Mouse (Mus musculus) hindbrain, embryonic 16.5 days (tissue): ENCODE data around the gene Fbxo2. TPM values are rescaled to one million over a fixed set of nuclear protein-coding genes. Genes with fewer than 3 reads are reported as not detected.

Experiments used
- ATAC-seq: fragments of 200-750 bp; cut with Nextera tagmentation; 2 replicates; pipeline ENCODE4 v1.8.0; 2017; ENCODE audit warnings: moderate TSS enrichment, moderate library complexity
- H3K27ac ChIP-seq: fragments of 300-500 bp; sonication (generic); 2 replicates; pipeline ENCODE4 v1.5.1; 2014; ENCODE audit warnings: low read depth, mild to moderate bottlenecking, control low read depth, low read length, moderate library complexity
- H3K27me3 ChIP-seq: fragments of 300-500 bp; sonication (generic); replicated peaks from 2 replicates; pipeline ENCODE4 v1.6.1; 2014; ENCODE audit warnings: low read length; ENCODE audit not compliant: control insufficient read depth, insufficient read depth
- H3K36me3 ChIP-seq: fragments of 300-500 bp; sonication (generic); 2 replicates; pipeline ENCODE4 v1.6.1; 2014; ENCODE audit warnings: mild to moderate bottlenecking, low read length, moderate library complexity, mixed read lengths; ENCODE audit not compliant: control insufficient read depth, insufficient read depth
- H3K4me1 ChIP-seq: fragments of 300-500 bp; sonication (generic); 2 replicates; pipeline ENCODE4 v1.6.1; 2014; ENCODE audit warnings: low read depth, low read length; ENCODE audit not compliant: control insufficient read depth, insufficient read depth
- H3K4me2 ChIP-seq: fragments of 300-500 bp; sonication (generic); 2 replicates; pipeline ENCODE4 v1.6.1; 2014; ENCODE audit warnings: mild to moderate bottlenecking, low read length, control low read depth, moderate library complexity
- H3K4me3 ChIP-seq: fragments of 300-500 bp; sonication (generic); 2 replicates; pipeline ENCODE4 v1.5.1; 2014; ENCODE audit warnings: mild to moderate bottlenecking, low read length, control low read depth, moderate library complexity
- H3K9ac ChIP-seq: fragments of 300-500 bp; sonication (generic); 2 replicates; pipeline ENCODE4 v1.6.1; 2014; ENCODE audit warnings: low read depth, mild to moderate bottlenecking, control low read depth, low read length, moderate library complexity
- H3K9me3 ChIP-seq: fragments of 300-500 bp; sonication (generic); 2 replicates; pipeline ENCODE4 v1.6.1; 2014; ENCODE audit warnings: mild to moderate bottlenecking, low read length, moderate library complexity; ENCODE audit not compliant: control insufficient read depth
- WGBS: fragments of 180-500 bp; shearing (Covaris S2); extraction: QIAGEN DNeasy Blood & Tissue Kit; methylation state at CpG from one replicate; pipeline ENCODE4 v1.1.7; 2014; 5-methylcytosine and 5-hydroxymethylcytosine counted together
- polyA plus RNA-seq: library from polyadenylated mRNA; unstranded; fragments of >200 nt; fragmentation: Nextera tagmentation; extraction: Ambion mirVana; gene quantifications from 2 replicates; pipeline ENCODE4 v1.2.1, GENCODE M21; 2015

Gene Fbxo2
- polyA plus RNA-seq, 1 experiment from 2014 or later = 31.1 TPM

GRCm38 (mm10) chr4:148154006-148154405 lies 6.4 kb upstream of the Fbxo2 start:
- Histone ChIP-seq H3K9ac (no peak overlapping the region), H3K9me3 (no peaks in the 10 kb centered on the region), H3K27me3 (no peaks in the 10 kb centered on the region), H3K27ac (no peak overlapping the region), H3K36me3 (peaks cover 30% of the 10 kb centered on the region), H3K4me2 (no peak overlapping the region), H3K4me3 (no peak overlapping the region), H3K4me1 (peaks cover 12% of the 10 kb centered on the region)
- WGBS = 96% methylated on average over 4 of the region's 4 CpGs
- no peak for ATAC-seq

DNA sequence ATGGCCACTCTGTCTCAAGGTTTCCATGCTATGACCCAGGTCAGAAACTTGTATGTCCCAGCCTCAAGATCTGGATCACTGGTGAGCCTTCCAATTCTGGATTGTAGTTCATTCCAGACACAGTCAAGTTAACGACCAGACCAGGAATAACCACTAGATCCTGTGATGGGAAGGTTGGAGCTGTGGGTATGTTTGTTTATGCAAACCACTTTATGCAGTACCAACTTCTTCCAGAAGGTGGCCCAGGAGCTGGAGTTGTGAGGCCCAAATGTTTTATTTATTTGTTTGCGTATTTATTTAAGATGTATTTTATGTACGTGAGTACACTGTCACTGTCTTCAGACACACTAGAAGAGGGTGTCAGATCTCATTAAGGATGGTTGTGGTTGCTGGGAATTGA lies 5.4 kb upstream of the Fbxo2 start:
- Histone ChIP-seq H3K9ac (no peak overlapping the region), H3K27ac (no peak overlapping the region), H3K4me2 (no peak overlapping the region), H3K27me3 (no peaks in the 10 kb centered on the region), H3K36me3 (peaks cover 30% of the 10 kb centered on the region), H3K4me1 (peaks cover 12% of the 10 kb centered on the region), H3K9me3 (no peaks in the 10 kb centered on the region), H3K4me3 (no peak overlapping the region)
- 50% methylated on average over 3 of the region's 3 CpGs for WGBS
- ATAC-seq = no peak

GRCm38 (mm10) chr4:148158436-148159348 lies 1.7 kb upstream of the Fbxo2 start:
- H3K9ac ChIP-seq = peak overlapping the region; percentile 79
- peak overlapping the region; percentile 95 for H3K4me2 ChIP-seq
- peaks cover 24% of the 10 kb centered on the region for H3K36me3 ChIP-seq
- WGBS = 18% methylated on average over 27 of the region's 27 CpGs
- H3K27me3 ChIP-seq = peaks cover 19% of the 10 kb centered on the region
- no peaks in the 10 kb centered on the region for H3K9me3 ChIP-seq
- H3K27ac ChIP-seq = peak overlapping the region; percentile 84
- ATAC-seq = no peak
- peak overlapping the region; percentile 62 for H3K4me3 ChIP-seq
- peaks cover 18% of the 10 kb centered on the region for H3K4me1 ChIP-seq

GRCm38 (mm10) chr4:148159544-148160435 lies 631 bp upstream of the Fbxo2 start:
- Histone ChIP-seq H3K4me3 (peak overlapping the region; percentile 62), H3K9ac (peak overlapping the region; percentile 79), H3K27me3 (peaks cover 26% of the 10 kb centered on the region), H3K9me3 (no peaks in the 10 kb centered on the region), H3K4me2 (peak overlapping the region; percentile 95), H3K27ac (peak overlapping the region; percentile 84), H3K36me3 (peaks cover 19% of the 10 kb centered on the region), H3K4me1 (peaks cover 27% of the 10 kb centered on the region)
- peak; percentile 86 for ATAC-seq
- WGBS = under 1% methylated on average over 44 of the region's 55 CpGs

DNA sequence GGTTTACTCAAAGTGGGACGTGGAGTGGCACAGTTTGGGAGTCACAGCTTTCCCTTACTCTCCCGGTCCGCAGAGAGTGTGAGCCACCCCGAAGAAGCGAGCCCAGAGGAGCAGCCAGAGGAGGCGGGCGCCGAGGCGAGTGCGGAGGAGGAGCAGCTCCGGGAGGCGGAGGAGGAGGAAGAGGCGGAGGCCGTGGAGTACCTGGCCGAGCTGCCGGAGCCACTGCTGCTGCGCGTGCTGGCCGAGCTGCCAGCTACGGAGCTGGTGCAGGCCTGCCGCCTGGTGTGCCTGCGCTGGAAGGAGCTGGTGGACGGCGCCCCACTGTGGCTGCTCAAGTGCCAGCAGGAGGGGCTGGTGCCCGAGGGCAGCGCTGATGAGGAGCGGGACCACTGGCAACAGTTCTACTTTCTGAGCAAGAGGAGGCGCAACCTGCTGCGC lies 3.6 kb downstream of the Fbxo2 start:
- Histone ChIP-seq H3K36me3 (no peaks in the 10 kb centered on the region), H3K4me3 (peak overlapping the region; percentile 31), H3K4me2 (peak overlapping the region; percentile 57), H3K27ac (no peak overlapping the region), H3K9ac (peak overlapping the region; percentile 28), H3K4me1 (peaks cover 22% of the 10 kb centered on the region), H3K27me3 (peaks cover 41% of the 10 kb centered on the region), H3K9me3 (no peaks in the 10 kb centered on the region)
- WGBS = under 1% methylated on average over 25 of the region's 29 CpGs
- ATAC-seq = no peak

- Histone ChIP-seq H3K27ac (no peak overlapping the region), H3K4me3 (peak overlapping the region; percentile 31), H3K9me3 (no peaks in the 10 kb centered on the region), H3K4me1 (peaks cover 22% of the 10 kb centered on the region), H3K9ac (peak overlapping the region; percentile 28), H3K27me3 (peaks cover 41% of the 10 kb centered on the region), H3K4me2 (peak overlapping the region; percentile 57), H3K36me3 (no peaks in the 10 kb centered on the region)
- 2% methylated on average over 15 of the region's 16 CpGs for WGBS
- ATAC-seq = no peak
These were observed 4.0 kb downstream of the Fbxo2 start for GRCm38 (mm10) chr4:148164461-148164860.

DNA sequence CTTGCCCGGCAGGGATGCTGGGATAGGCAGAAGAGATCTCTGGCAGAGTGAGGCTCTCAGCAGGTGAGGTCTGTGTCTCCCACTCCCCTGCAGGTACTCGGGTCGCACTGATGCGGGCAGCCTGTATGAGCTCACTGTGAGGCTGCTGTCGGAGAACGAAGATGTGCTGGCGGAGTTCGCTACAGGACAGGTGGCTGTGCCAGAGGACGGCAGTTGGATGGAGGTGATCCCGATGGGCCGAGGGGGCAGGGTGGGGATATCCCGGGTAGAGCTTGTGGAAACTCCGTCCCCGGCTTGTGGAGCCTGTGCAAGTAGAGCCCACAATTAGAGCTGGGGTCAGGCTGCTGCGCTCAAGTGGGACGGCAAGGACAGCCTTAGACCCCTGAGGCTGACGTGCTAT lies 5.1 kb downstream of the Fbxo2 start:
- 2% methylated on average over 17 of the region's 17 CpGs for WGBS
- no peak for ATAC-seq
- no peak overlapping the region for H3K4me3 ChIP-seq

GRCm38 (mm10) chr4:148166431-148166830 lies 6.0 kb downstream of the Fbxo2 start:
- Histone ChIP-seq H3K9me3 (no peaks in the 10 kb centered on the region), H3K4me3 (no peak overlapping the region), H3K4me1 (peaks cover 15% of the 10 kb centered on the region), H3K9ac (peak overlapping the region; percentile 28; the same call in 1 of the 2 replicates), H3K27ac (peak overlapping the region; percentile 78), H3K36me3 (no peaks in the 10 kb centered on the region), H3K4me2 (peak overlapping the region; percentile 39), H3K27me3 (peaks cover 39% of the 10 kb centered on the region)
- ATAC-seq = peak; percentile 89
- WGBS = 5% methylated on average over 10 of the region's 10 CpGs

More for the DNA sequence above, 5.1 kb downstream of the Fbxo2 start:
- Histone ChIP-seq H3K36me3 (no peaks in the 10 kb centered on the region), H3K4me1 (peaks cover 22% of the 10 kb centered on the region), H3K4me2 (peak overlapping the region; percentile 24; the same call in 1 of the 2 replicates), H3K9me3 (no peaks in the 10 kb centered on the region), H3K27me3 (peaks cover 44% of the 10 kb centered on the region), H3K9ac (0 out of 2 replicates have a peak overlapping the region, but pooled peaks have one; percentile 4), H3K27ac (peak overlapping the region; percentile 51; the same call in 1 of the 2 replicates)
